Mouse (Mus musculus) liver, adult 2 months (tissue): ENCODE results near the gene Tmprss6.

Experiments used
- CTCF ChIP-seq: fragments of 200-500 bp; IDR thresholded peaks from 2 replicates; pipeline ENCODE4 v1.5.1; 2011; ENCODE audit warnings: low read depth, low read length, control low read depth
- POLR2A ChIP-seq: fragments of 200-500 bp; IDR thresholded peaks from 2 replicates; pipeline ENCODE4 v1.6.1; 2011; ENCODE audit warnings: low read length, control low read depth; ENCODE audit not compliant: insufficient read depth; ENCODE audit errors: extremely low read depth

GRCm38 (mm10) chr15:78479470-78479869 lies 11.0 kb upstream of the Tmprss6 start:
- TF ChIP-seq CTCF = no peak
- no peak for TF ChIP-seq POLR2A
